Mouse (Mus musculus) fat pad, adult 2 months (tissue): ENCODE measurements around the gene Ptger1.

ENCODE experiments used
- DNase-seq: peaks from one replicate; pipeline ENCODE4 v3.0.0-alpha.2; 2011; ENCODE audit warnings: low read depth, low spot score; ENCODE audit errors: extremely low read depth

Ptger1 gene

DNA sequence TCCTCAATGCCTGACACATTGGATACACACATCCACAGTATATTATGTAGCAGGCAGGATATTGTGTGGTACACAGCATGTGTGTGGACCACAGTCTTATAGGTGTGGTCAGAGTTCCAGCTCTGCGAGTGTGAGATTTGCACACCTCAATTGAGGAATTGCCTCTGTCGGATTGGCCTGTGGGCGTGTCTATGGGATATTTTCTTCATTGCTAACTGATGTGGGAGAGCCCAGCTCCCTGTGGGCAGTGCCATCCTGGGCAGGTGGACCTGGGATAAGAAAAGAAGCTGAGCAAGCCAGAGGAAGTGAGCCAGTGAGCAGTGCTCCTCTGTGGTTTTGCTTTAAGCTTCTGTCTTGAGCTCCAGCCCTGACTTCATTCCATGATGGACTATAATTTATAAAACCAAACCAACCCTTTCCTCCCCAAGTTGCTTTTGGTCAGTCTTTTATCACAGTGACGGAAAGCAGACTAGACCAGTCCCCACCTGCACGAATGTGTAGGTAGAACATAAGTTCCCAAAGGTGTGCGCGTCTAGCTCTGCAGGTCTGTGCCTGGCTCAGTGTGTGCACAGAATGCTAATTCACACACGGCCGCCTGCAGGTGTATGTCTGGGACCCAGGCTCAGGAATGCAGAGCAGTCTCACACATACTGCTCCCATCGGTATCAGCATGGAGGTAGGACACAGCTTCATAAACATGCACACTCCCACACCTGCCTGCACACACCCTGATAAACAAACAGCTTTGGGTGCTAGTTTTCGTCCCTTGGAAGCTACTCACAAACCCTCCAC, 28.1 kb downstream of the Ptger1 start:
- DNase-seq = no peak

DNA sequence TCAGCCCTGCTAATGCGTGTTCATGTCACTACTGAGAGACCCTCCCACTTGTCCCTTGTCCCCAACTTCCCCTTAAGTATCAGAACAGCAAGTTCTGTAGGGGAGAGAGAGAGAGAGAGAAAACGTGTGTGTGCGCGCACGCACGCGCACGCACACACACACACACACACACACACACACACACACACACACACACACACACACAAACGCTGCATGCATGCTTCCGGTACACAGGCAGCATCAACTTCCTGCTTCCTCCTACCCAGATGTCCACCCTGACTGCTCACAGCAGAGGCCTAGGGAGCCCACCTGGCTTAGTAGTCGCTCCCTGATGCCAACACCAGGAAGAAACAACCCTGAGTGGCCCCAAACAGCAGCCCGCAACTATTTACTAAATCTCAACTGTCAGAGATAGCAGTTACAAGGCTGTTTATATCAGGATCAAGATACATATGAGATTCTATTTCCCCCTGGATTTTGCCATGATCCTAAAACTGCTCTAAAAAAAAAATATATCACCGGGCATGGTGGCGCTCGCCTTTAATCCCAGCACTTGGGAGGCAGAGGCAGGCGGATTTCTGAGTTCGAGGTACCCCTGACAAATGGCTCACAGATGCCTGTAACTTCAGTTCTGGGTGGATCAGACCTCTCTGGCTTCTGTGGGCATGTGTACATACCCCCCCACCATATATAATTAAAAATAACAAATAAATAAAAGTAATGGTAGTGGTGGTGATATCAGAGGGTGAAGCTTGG, 29.1 kb downstream of the Ptger1 start:
- no peak for DNase-seq

GRCm38 (mm10) chr8:83697374-83698220, 31.1 kb downstream of the Ptger1 start:
- no peak for DNase-seq

GRCm38 (mm10) chr8:83698291-83698660, 31.8 kb downstream of the Ptger1 start:
- DNase-seq = no peak

DNA sequence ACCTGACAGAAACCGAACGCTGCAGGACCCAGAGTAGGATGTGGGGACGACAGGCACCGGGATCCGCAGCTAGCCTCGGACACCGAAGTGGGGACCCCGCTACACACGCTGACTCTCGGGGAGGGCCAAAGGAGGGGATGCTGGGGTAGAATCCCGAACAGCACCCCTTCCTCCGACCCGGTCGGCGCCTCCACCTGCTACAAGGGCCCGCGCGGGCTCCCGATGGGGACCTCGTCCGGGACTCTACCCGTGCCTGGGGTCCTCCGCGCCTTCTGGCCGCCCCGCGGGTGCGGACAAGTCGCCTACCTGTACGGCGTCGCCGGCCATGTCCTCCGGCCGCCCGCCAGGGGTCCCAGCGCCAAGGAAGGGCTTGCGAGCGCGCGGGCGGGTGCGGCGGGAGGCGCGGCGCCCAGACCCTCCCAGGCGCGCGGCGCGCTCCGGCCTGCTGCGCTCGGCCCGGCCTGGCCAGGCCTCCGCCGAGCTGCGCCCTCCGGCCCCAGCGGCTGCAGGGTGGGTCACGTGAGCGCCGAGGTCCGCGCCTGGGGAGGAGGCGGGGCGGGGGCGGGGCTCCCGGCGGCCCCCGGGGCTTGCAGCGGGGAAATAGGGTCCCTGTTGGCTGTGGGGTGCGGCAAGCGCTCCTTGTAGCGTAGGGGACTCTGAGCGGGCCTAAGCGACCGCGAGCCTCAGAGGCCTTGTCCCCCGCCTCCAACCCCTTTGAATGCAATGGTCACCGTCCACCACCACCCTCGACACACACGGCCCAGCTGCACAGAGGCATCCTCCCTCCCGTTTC, 32.4 kb downstream of the Ptger1 start, which contains the start of gene Pkn1:
Pkn1 (minus strand) TSS at position 519 of the 793 bp plus-strand sequence.
- DNase-seq = no peak

DNA sequence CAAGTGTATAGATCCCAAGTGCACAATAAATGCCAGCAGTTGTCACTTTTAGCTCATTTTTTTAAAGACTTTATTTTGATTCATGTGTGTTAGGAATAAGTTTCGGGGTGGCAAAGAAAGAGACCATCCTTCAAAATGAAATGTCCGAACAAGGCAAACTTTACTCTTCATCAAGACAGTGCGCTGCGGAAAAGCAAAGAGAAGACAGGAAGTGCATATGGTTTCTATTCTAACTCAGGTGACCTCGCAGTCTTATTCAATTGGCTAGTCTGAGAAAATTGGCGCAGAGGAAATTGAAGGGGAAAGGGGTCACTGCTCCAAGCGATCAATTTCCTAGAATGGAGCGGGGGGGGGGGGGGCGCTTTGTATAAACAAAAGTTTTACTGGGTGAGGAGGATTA, 33.1 kb downstream of the Ptger1 start:
- DNase-seq = no peak

GRCm38 (mm10) chr8:83700423-83701085, 34.1 kb downstream of the Ptger1 start:
- no peak for DNase-seq

DNA sequence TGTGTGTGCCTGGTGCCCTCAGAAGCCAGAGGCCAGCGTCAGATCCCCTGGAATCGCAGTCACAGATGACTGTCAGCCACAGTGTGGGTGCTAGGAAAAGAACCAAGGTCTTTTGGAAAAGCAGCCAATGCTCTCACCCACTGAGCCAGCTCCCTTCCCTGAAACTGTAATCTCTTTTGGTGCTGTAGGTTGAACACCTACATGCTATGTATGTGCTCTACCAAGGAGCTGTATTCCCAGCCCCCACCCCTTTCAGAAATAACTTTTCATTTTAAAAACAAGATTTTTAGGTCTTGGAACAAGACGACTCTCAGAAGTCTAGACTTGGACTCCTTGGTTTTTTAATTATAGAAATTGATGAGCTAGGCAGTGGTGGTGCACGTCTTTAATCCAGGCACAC, 36.9 kb downstream of the Ptger1 start:
- DNase-seq = no peak

GRCm38 (mm10) chr8:83706411-83706810, 39.9 kb downstream of the Ptger1 start:
- DNase-seq = no peak

GRCm38 (mm10) chr8:83707554-83707953, 41.1 kb downstream of the Ptger1 start:
- no peak for DNase-seq

DNA sequence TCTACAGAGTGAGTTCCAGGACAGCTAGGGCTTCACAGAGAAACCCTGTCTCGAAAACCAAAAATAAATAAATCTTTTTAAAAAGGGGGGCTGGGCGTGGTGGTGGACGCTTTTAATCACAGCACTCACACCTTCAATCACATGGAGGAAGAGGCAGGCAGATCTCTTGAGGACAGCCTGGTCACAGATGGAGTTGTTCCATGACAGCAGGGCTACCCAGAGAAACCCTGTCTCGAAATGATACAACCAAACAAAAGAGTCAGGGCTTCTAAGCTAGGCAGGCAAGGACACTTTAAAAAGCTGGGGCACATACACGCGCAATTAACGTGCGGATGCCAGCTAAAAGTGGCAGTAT, 48.2 kb downstream of the Ptger1 start:
- no peak for DNase-seq

- peak; percentile 96 for DNase-seq
Observed at GRCm38 (mm10) chr8:83715031-83715690, 48.7 kb downstream of the Ptger1 start, which contains the start of gene Ddx39. Gene Ddx39, plus strand, starts transcription at chr8:83715177.

DNA sequence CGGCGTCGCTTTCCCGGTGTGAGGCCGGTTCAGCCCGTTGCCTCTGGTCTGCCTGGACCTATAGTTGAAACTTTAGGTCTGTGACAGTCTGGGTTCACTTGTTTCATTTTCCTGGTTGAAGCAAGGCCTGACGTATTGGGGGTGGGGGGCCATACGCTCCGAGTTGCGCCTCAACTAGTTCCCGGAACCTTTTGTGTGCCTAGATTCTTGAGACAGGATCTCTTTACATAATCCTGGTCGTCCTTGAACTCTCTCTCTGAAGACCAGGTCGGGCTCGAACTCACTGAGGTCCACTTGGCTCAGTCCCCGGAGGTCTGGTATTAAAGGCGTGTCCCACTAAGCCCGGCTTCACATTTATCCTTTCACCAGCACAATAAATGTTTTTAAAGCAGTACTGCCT, 49.3 kb downstream of the Ptger1 start:
- no peak for DNase-seq

GRCm38 (mm10) chr8:83716563-83716962, 50.1 kb downstream of the Ptger1 start:
- no peak for DNase-seq

- DNase-seq = no peak
Observed at GRCm38 (mm10) chr8:83719048-83719447, 52.6 kb downstream of the Ptger1 start.

GRCm38 (mm10) chr8:83719693-83720092, 53.2 kb downstream of the Ptger1 start:
- DNase-seq = no peak

DNA sequence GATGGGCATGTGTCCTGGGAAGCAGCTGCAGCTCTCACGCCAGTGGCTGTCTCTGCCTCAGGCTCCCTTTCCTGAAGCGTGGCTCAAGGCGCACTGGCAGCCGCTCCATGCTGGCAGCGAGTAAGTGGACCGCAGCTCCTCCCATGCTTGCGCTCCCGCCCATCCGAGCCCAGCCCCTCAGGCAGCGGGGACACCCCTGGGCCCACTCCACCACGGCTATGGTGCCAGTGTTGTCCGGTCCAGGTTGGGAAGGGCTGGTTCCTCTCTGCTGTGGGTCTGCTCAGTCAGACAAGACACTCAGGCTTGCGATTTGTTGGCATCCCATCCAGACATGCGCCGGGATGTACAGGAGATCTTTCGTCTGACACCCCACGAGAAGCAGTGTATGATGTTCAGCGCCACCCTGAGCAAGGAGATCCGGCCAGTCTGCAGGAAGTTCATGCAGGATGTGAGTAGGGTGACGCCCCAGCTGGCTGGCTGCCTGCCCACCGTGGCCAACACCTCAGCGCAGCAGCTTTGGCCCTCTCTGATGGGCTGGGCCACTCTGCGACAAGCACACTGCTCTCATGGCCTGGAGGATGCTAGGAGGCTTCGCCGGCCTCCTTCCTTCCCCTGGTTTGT, 55.0 kb downstream of the Ptger1 start:
- DNase-seq = no peak
